ENCODE assay signal across 8 mouse cellular contexts in the genomic region with DNA sequence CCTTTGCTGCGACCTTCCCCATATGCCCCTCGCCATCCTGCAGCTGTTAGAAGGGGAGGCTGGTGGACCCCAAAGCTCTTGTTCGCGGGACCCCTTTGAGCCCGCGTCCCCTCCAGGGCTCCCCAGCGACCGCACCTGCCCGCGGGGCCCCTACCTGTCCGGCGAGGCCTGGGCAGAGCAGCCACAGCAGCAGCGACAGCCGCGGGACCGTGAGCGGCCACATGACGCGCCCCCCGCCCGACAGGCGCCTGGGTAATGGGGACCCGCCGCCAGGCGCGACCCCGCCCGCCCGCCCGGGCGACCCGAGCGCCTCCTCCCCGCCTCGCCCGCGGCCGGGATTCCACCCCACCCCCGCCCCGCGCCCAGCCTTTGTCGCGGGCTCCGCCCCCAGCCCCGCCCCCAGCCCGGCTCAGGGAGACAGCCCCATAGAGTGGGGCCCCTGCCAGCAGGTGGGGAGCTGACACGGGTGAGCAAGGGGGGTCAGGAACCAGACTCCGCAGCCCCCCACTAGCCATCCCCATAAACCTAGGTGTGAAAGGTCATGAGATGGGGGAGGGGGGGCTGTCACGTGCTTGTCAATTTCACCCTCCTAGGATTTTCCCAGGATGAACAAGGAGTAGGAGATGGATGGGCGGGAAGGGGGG. TPM values are rescaled to one million over a fixed set of nuclear protein-coding genes. Genes with fewer than 3 reads are reported as not detected.
A peak's percentile ranks its signal among the peaks of the same experiment; 100 is the strongest.
DNase-seq lines count a peak whose midpoint lies in the region; ATAC-seq and TF ChIP-seq lines count a peak whose summit lies in the region.

A gene (minus strand): TSS at position 333 of the 644 bp plus-strand sequence.

- peak within 1 kb of the TSS; percentile 81 for H3K4me2 ChIP-seq in kidney, postnatal 0 days (ENCODE audit: low read length)
- peak within 1 kb of the TSS; percentile 91 for H3K4me2 ChIP-seq in hindbrain, embryonic 11.5 days (replicated peaks; ENCODE audit: low read depth, low read length)
- peak within 1 kb of the TSS; percentile 85 for H3K4me2 ChIP-seq in limb, embryonic 15.5 days

- peak within 1 kb of the TSS; percentile 50; the same call in 1 of the 2 replicates for H3K9ac ChIP-seq in kidney, postnatal 0 days (ENCODE audit: low read depth, low read length)
- H3K9ac ChIP-seq in hindbrain, embryonic 11.5 days (ENCODE audit: low read depth, low read length): peak within 1 kb of the TSS; percentile 75
- H3K9ac ChIP-seq in limb, embryonic 15.5 days: 0 out of 2 replicates have a peak within 1 kb of the TSS, but pooled peaks have one; percentile 17

- H3K27me3 ChIP-seq in kidney, postnatal 0 days (ENCODE audit: insufficient read depth, low read length): peaks cover 23% of the 10 kb centered on the region
- peaks cover 19% of the 10 kb centered on the region for H3K27me3 ChIP-seq in hindbrain, embryonic 11.5 days (ENCODE audit: control insufficient read depth, insufficient read depth, low read length)
- peaks cover 66% of the 10 kb centered on the region for H3K27me3 ChIP-seq in limb, embryonic 15.5 days
- peaks cover 29% of the 10 kb centered on the region for H3K27me3 ChIP-seq in small intestine, adult 2 months (ENCODE audit: control insufficient read depth, insufficient read depth, low read length)

- under 1% methylated on average over 31 of the region's 50 CpGs for whole genome bisulfite sequencing in kidney, postnatal 0 days
- WGBS in hindbrain, embryonic 11.5 days: 2% methylated on average over 37 of the region's 50 CpGs
- WGBS in limb, embryonic 15.5 days: under 1% methylated on average over 32 of the region's 50 CpGs
- WGBS in small intestine, adult 2 months: 1% methylated on average over 44 of the region's 50 CpGs

- no peaks in the 10 kb centered on the region for H3K9me3 ChIP-seq in kidney, postnatal 0 days (replicated peaks; ENCODE audit: low read length)
- H3K9me3 ChIP-seq in hindbrain, embryonic 11.5 days (ENCODE audit: control insufficient read depth, low read length): no peaks in the 10 kb centered on the region; the same call in 1 of the 2 replicates
- no peaks in the 10 kb centered on the region for H3K9me3 ChIP-seq in limb, embryonic 15.5 days

- no peak for TF ChIP-seq POLR2A in cortical plate, adult 2 months (IDR thresholded peaks at IDR 0.05; ENCODE audit: extremely low read depth, insufficient read depth, low read length)
- no peak for TF ChIP-seq POLR2A in small intestine, adult 2 months (IDR thresholded peaks at IDR 0.05; ENCODE audit: low read depth, low read length)

- no peak for TF ChIP-seq CTCF in kidney, postnatal 0 days (IDR thresholded peaks at IDR 0.05; ENCODE audit: low read depth)
- TF ChIP-seq CTCF in cortical plate, adult 2 months (IDR thresholded peaks at IDR 0.05; ENCODE audit: extremely low read depth, insufficient read depth, low read length): no peak
- TF ChIP-seq CTCF in small intestine, adult 2 months (IDR thresholded peaks at IDR 0.05; ENCODE audit: extremely low read depth, insufficient read length, insufficient replicate concordance, low read depth, low read length): no peak

- no peak for DNase-seq in kidney, postnatal 0 days (ENCODE audit: low spot score)
- no peak for DNase-seq in kidney, postnatal 25 days
- peak; percentile 75 for DNase-seq in hindbrain, embryonic 11.5 days (ENCODE audit: low spot score)
- DNase-seq in c-Kit-positive CD71-positive TER-119-positive erythroid progenitor cells, embryonic 14.5 days (ENCODE audit: low spot score): no peak
- DNase-seq in gastrocnemius, postnatal 36 days: no peak

- intact Hi-C loops in gastrocnemius, postnatal 36 days (cut with DNase I): no loop called here

- no peaks in the 10 kb centered on the region for H3K36me3 ChIP-seq in kidney, postnatal 0 days (ENCODE audit: insufficient read depth, low read length)
- no peaks in the 10 kb centered on the region for H3K36me3 ChIP-seq in hindbrain, embryonic 11.5 days (ENCODE audit: control insufficient read depth, insufficient read depth, low read length)
- H3K36me3 ChIP-seq in limb, embryonic 15.5 days: no peaks in the 10 kb centered on the region
- no peaks in the 10 kb centered on the region for H3K36me3 ChIP-seq in small intestine, adult 2 months (ENCODE audit: control insufficient read depth, insufficient read depth, low read length)

- no peaks in the 10 kb centered on the region; the same call in 1 of the 2 replicates for H3K4me1 ChIP-seq in kidney, postnatal 0 days (replicated peaks; ENCODE audit: insufficient read depth, low read length)
- H3K4me1 ChIP-seq in cortical plate, adult 2 months (ENCODE audit: control insufficient read depth, insufficient read depth, low read length): peaks cover 2% of the 10 kb centered on the region; the same call in 1 of the 2 replicates
- peaks cover 14% of the 10 kb centered on the region; the same call in 1 of the 2 replicates for H3K4me1 ChIP-seq in hindbrain, embryonic 11.5 days (replicated peaks; ENCODE audit: control insufficient read depth, insufficient read depth, low read length)
- H3K4me1 ChIP-seq in limb, embryonic 15.5 days: peaks cover 15% of the 10 kb centered on the region
- no peaks in the 10 kb centered on the region for H3K4me1 ChIP-seq in small intestine, adult 2 months (ENCODE audit: control insufficient read depth, insufficient read depth, insufficient read length, low read length)

- ATAC-seq in kidney, postnatal 0 days (replicated peaks; ENCODE audit: low FRiP score, low read depth): peak; percentile 37; the same call in 1 of the 2 replicates
- peak; percentile 80 for ATAC-seq in hindbrain, embryonic 11.5 days (ENCODE audit: low FRiP score)
- 0 out of 2 replicates have a peak, but pooled peaks have one; percentile 26 for ATAC-seq in limb, embryonic 15.5 days (ENCODE audit: insufficient number of reproducible peaks, low FRiP score, low TSS enrichment, low read depth)

- H3K4me3 ChIP-seq in kidney, postnatal 0 days (replicated peaks; ENCODE audit: low read depth, low read length): peak within 1 kb of the TSS; percentile 42
- peak within 1 kb of the TSS; percentile 53 for H3K4me3 ChIP-seq in cortical plate, adult 2 months (ENCODE audit: insufficient read depth, low read length)
- H3K4me3 ChIP-seq in hindbrain, embryonic 11.5 days (ENCODE audit: low read depth, low read length): peak within 1 kb of the TSS; percentile 50
- peak within 1 kb of the TSS; percentile 45 for H3K4me3 ChIP-seq in limb, embryonic 15.5 days
- H3K4me3 ChIP-seq in small intestine, adult 2 months (ENCODE audit: low read depth, low read length): peak within 1 kb of the TSS; percentile 30; the same call in 1 of the 2 replicates

- no peak within 1 kb of the TSS for H3K27ac ChIP-seq in kidney, postnatal 0 days
- H3K27ac ChIP-seq in cortical plate, adult 2 months (ENCODE audit: insufficient read depth, low read length): no peak within 1 kb of the TSS
- H3K27ac ChIP-seq in hindbrain, embryonic 11.5 days (ENCODE audit: low read depth, low read length): 0 out of 2 replicates have a peak within 1 kb of the TSS, but pooled peaks have one; percentile 33
- H3K27ac ChIP-seq in limb, embryonic 15.5 days: no peak within 1 kb of the TSS
- no peak within 1 kb of the TSS for H3K27ac ChIP-seq in small intestine, adult 2 months (ENCODE audit: insufficient read depth, low read depth, low read length)

RNA-seq across cellular contexts. Expression of the gene that starts here (rescaled TPM):
- 3.4 and 3.6 TPM in 2 replicates for polyA plus RNA-seq in kidney, postnatal 0 days (2015; fragmentation: Nextera tagmentation; extraction: Ambion mirVana)
- polyA plus RNA-seq in cortical plate, adult 2 months (2012; rRNA removed): 202 and 204 TPM in 2 replicates
- 64.4 and 65.1 TPM in 2 replicates for polyA plus RNA-seq in hindbrain, embryonic 11.5 days (2014; fragmentation: Nextera tagmentation; extraction: Ambion mirVana)
- 9.3 and 9.7 TPM in 2 replicates for polyA plus RNA-seq in limb, embryonic 15.5 days (2015; fragmentation: Nextera tagmentation; extraction: Ambion mirVana)
- 0.91 and 2.2 TPM in 2 replicates for polyA plus RNA-seq in small intestine, adult 2 months (2012; rRNA removed)
- under 1 TPM in 1 of 2 experiments, not detected in 1; 0.13 TPM for total RNA-seq in gastrocnemius, postnatal 36 days (2021)

Comparison
In these comparisons a context has a peak if more than half of its experiments do, and no peak if none do; other contexts are left out.
1. ATAC-seq: peak in every context shown above with its lines; median percentile 80 in hindbrain, embryonic 11.5 days; 37 in kidney, postnatal 0 days; 26 in limb, embryonic 15.5 days.
2. H3K9ac ChIP-seq: peak in every context shown above with its lines; median percentile 75 in hindbrain, embryonic 11.5 days; 50 in kidney, postnatal 0 days; 17 in limb, embryonic 15.5 days.